Mouse (Mus musculus) small intestine, adult 10 weeks (tissue): ENCODE results near the gene Sobp. TPM values are rescaled to one million over a fixed set of nuclear protein-coding genes. Genes with fewer than 3 reads are reported as not detected.

Source experiments
- polyA plus RNA-seq: library from polyadenylated mRNA; stranded (reverse); fragments of 350-450 nt; fragmentation: Illumina TruSeq; extraction: RNeasy Lipid Tissue Mini Kit (QIAGEN cat#74804); gene quantifications from one replicate; pipeline ENCODE4 v1.2.3, GENCODE M21; 2014; ENCODE audit warnings: low replicate concordance

Sobp gene
- polyA plus RNA-seq: 0.89 TPM

GRCm38 (mm10) chr10:43174326-43175155, at the start of gene Sobp, which contains the start of gene 9030612E09Rik:
Sobp (minus strand) TSS chr10:43174530.
9030612E09Rik (plus strand) TSS chr10:43174704.

DNA sequence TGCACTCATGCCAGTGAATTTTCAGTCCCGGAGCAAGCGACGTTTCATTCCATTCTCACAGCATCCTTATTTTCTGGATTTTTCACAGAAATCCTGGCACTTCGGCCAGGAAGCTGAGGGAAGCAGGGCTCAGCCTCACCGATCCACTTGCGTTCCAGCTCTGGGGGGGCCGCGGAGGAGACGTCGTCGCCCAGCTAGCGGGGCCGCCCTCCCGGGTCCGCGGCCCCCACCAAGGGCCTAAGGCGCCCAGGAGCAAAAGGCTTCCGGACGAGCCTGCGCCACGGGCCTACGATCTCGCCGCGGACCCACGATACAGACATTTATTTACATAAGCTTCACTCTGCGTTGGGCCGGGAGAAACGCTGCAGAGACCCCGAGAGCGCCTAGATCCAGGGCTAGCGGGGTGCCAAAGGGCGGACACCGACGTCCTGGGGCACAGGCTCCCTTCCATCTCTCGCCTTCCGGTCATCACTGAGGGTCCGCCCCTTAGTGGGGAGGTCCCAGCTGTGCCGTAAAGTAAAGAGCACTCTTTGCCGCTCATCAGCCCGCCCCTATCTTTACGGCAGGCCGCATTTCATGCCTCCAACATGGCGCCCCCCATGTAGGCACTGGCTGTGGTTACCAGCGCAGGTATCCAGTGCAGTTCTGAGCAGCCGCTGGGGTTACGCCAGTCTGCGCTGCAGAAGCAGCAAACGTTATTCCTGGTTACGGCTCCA, 46.7 kb upstream of the Sobp start, which contains the start of gene Pdss2:
Pdss2 (plus strand) TSS at position 577 of the 716 bp plus-strand sequence.

Other genes with a start within 250 kb of the Sobp start
- gene 9030612E09Rik, start 174 bp upstream of the Sobp start, polyA plus RNA-seq: not detected
- 31.9 TPM for gene Pdss2, start 47.0 kb upstream of the Sobp start, polyA plus RNA-seq